Mouse (Mus musculus): ENCODE results near the gene Thap12. TPM values are rescaled to one million over a fixed set of nuclear protein-coding genes. Genes with fewer than 3 reads are reported as not detected.

Thap12 gene
- total RNA-seq, 2 experiments from 2014 or later, result 74.8 to 77.7 TPM

DNA sequence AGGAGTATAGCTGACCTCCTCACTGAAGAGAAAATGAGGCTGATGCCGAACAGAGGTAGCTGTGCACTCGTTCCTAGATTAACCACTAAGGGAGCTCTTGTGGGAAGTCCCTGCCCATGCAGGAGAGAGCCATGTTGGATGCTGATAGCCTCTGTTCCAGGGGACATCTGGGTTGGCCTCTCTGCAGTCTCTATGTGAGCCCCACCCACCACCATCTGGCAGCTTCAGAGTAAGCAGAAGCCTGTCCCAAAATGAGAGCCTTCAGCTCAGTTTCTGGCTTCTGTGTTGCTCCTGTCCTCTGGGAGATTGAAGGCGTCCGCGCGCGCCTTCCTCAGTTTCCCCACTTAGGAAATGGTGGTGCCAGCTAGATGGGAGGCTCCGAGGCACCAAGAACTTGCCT, 53.7 kb downstream of the Thap12 start:
- DNase-seq, result no peak

DNA sequence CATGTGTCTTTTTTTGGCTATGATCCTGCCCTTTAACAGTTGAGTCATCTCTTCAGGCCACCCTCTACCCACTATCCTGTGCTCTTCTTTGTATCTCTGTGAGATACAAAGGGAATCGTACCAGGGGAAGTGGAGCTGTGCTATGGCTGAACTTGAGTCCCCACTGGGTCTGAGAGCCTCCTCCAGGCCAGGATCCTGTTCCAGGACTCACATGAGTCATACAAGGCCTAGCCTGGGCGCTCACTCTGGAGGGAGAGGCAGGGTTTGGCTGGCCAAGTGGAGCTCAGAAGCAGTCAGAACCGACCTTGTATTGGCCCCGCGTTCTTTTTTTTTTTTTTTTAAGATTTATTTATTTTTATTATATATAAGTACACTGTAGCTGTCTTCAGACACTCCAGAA, 57.2 kb downstream of the Thap12 start:
- DNase-seq, result no peak

DNA sequence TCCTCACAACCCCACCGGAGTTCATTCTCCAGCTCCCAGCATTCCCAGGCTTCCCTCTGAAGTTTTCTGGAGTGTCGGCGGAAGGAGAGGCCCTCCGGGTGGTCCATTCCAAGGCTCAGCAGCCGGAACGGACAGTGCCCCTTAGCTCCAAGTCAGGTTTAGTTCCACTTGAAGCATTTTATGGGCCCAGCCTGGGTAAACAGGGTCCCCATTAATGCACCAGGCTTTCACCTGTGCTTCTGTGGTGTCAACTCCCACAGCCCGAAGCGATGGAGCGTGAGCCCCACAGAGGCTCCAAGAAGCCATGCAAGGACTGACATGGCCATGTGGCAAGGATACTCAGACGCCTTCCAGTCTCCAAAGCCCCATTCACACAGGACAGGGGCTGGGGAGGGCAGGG, 61.0 kb downstream of the Thap12 start:
- DNase-seq, result no peak

DNA sequence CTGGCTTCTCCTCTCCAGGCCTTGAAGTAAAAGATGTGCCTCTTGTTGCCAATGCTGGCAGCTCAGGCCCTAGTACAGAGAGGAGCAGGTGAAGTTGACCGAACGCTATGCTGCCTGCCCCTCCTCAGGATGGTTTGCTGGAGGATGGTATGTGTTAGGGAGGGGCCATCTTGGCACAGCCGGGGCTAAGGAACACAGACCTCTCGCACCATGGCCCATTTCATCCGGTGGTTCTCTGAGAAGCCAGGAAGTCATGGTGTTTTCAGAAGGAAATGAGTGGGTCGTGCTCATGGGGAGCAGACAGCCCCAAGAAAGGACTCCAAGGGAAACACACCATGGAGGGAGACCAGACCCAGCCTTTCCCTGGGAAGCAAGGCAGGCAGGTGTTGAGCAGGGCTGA, 64.4 kb downstream of the Thap12 start:
- DNase-seq, result no peak

Other genes with a start within 250 kb of the Thap12 start
- gene Lrrc32, start 213.8 kb upstream of the Thap12 start, total RNA-seq (2021), result 1 to 10 TPM; 7.4 to 8.8 TPM
- 10 to 100 TPM; 18.4 to 26.6 TPM for gene Emsy, start 46.3 kb upstream of the Thap12 start, total RNA-seq (2021)
- gene Wnt11, start 132.0 kb downstream of the Thap12 start, total RNA-seq (2021), result 10 to 100 TPM; 10.5 to 12.8 TPM